Mouse (Mus musculus) ovary, adult 10 weeks (tissue): ENCODE measurements around the gene Aph1c. TPM values are rescaled to one million over a fixed set of nuclear protein-coding genes. Genes with fewer than 3 reads are reported as not detected.

Experiments
- polyA plus RNA-seq: library from polyadenylated mRNA; stranded (reverse); fragments of 350-450 nt; fragmentation: Illumina TruSeq; extraction: RNeasy Lipid Tissue Mini Kit (QIAGEN cat#74804); gene quantifications from one replicate; pipeline ENCODE4 v1.2.3, GENCODE M21; 2014

Gene Aph1c
- 8.3 TPM for polyA plus RNA-seq

GRCm38 (mm10) chr9:66834318-66835096 is at the start of gene Aph1c:
Aph1c (minus strand) TSS chr9:66834726.

GRCm38 (mm10) chr9:66796739-66797138 is 37.8 kb downstream of the Aph1c start, which contains the start of gene Gm10647:
Gm10647 (plus strand) TSS chr9:66797039.

DNA sequence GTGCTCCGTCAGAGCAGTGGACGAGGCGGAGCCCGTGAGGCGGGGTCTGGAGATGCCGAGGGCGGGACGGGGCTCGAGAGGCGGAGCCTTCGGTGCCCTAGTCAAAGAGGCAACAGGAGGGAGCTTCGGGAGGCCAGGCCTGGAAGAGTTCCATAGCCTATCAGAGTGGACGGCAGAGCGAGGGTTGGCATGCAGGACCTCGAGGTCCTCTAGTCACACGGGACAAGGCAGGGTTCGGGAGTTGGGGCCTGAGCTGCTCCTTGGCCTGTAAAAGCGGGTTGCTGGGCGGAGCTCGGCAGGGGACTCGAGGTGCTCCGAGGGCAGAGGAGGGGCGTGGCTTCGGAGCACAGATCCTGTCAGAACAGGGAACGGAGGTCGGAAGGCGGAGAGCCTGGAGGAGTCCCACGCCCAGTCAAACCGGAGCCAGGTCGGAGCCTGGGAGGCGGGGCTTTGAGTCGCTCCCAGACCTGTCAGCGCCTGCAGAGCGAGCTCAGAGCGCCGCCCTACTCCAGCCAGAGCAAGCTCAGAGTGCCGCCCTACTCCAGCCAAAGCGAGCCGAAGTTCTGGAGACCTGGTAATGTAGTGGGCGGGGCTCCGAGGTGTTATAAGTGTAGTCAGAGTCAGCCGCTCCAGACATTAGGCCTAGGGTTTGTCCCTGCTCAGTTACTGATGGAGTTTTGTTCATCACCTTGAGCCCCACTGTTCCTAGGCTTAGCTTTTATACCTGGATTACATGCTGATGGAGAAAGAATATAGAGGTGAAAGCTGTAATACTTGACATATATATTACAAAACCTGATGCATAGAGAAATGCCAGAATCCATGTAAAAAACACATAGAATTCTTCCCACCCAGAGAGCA is 38.8 kb downstream of the Aph1c start, which contains the start of gene Aph1b:
Gene Aph1b (minus strand): TSS at position 27 of the 861 bp plus-strand sequence.

Other genes with a start within 250 kb of the Aph1c start
- gene Usp3, start 241.6 kb downstream of the Aph1c start, polyA plus RNA-seq, result 232 TPM
- 6.4 TPM for gene Car12, start 121.0 kb downstream of the Aph1c start, polyA plus RNA-seq
- gene Aph1b, start 39.2 kb downstream of the Aph1c start, polyA plus RNA-seq, result 29.6 TPM
- gene Gm10647, start 37.7 kb downstream of the Aph1c start, polyA plus RNA-seq, result 0.29 TPM
- gene Rab8b, start 85.0 kb upstream of the Aph1c start, polyA plus RNA-seq, result 93.7 TPM
- gene Rps27l, start 111.4 kb upstream of the Aph1c start, polyA plus RNA-seq, result 438 TPM
- gene Lactb, start 140.8 kb upstream of the Aph1c start, polyA plus RNA-seq, result 11.4 TPM
- 818 TPM for gene Tpm1, start 214.7 kb upstream of the Aph1c start, polyA plus RNA-seq